Mouse (Mus musculus): ENCODE results near the gene Camk2b.

- no peak for TF ChIP-seq CTCF (conservative IDR thresholded peaks at IDR 0.05; ENCODE audit: insufficient read depth, insufficient read length, low read depth, low read length)
- no peak for TF ChIP-seq POLR2A (IDR thresholded peaks at IDR 0.05; ENCODE audit: low read depth, low read length)
Observed at GRCm38 (mm10) chr11:5942966-5943365, 123.2 kb downstream of the Camk2b start.
